Mouse (Mus musculus): ENCODE results near the gene Rbfox3.
"Not testable (repeated sequence)": the region's sequence is repeated elsewhere in the genome, so short reads cannot be mapped to it uniquely, and the experiment has no call there.

Rbfox3 gene

GRCm38 (mm10) chr11:118813942-118814341, 97.5 kb downstream of the Rbfox3 start:
- no peak for DNase-seq (ENCODE audit: low spot score)

GRCm38 (mm10) chr11:118811404-118811803, 100.0 kb downstream of the Rbfox3 start:
- no peak for DNase-seq (ENCODE audit: low spot score)

- no peak for DNase-seq (ENCODE audit: low spot score)
These were observed 103.9 kb downstream of the Rbfox3 start for GRCm38 (mm10) chr11:118807511-118807910.

DNA sequence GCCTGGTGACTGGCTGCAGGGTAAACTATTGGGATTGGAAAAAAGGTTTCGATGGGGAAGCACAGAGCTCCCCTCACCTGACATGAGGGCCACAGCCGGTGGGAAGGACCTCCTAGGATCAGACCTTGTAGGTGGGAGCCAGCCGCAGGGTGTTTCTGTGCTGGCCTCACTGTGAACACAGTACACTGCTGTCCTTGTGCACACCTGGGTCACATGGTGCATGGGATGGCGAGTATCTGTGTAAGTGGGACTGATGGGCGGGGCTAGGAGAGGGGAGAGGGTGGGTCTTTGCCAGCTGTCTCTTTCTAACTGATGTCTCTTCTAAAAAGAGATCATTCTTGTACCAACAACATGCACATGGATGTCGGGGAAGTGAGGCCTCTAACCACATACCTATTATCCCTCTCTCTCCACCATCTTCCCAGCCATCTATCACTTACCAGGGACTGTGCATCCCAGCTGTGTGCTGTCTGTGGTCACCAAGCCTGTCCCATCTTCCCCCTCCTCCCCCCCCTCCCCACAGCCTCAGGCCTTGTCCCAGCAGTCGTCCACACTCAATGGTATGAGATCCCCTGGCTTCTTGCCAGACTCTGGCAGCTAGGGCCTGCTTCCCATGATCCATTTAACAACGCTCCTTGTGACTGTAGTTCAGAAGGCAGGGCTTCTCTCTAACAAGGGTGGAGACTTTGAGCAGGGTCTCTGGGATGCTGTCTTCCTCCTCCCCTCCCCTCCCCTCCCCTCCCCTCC, 116.4 kb downstream of the Rbfox3 start:
- no peak for DNase-seq (ENCODE audit: low spot score)

- no peak for DNase-seq (ENCODE audit: low spot score)
These were observed 117.8 kb downstream of the Rbfox3 start for GRCm38 (mm10) chr11:118793639-118794021.

DNA sequence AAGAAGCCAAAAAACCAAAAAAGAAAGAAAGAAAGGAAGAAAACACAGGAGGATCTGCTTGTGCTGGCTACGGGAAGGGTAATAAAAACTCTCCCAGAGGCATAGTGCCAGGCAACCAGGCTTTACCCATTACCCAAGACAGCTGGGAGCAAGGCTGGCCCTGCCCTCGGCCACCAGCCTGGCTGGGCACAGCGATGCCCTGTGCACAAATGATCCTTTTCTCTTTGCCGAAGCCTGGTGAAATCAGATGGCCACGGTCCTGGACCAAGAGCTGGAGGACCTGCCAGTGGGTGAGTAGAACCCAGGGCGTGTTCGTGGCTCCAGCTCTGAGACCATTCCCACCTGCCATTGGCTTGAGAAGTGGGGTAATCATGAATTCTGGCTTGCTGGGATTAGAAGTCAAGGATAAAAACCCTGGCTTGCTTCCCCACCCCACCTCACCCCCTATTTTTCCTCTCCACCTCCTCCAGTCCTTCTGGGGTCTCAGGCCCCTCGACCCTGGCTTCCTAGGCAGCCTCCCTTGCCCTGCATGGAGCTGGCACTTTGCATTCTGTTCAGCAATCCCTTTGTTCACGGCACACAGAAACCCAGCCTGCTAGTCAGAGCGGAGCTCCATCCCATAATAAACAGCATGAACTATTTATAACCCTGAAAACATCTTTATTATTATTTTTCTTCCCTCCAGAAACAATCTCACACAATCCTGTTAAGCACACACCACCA, 118.3 kb downstream of the Rbfox3 start:
- DNase-seq (ENCODE audit: low spot score): no peak

GRCm38 (mm10) chr11:118792163-118792915, 119.1 kb downstream of the Rbfox3 start:
- no peak for DNase-seq (ENCODE audit: low spot score)

- DNase-seq (ENCODE audit: low spot score): no peak
These were observed 120.0 kb downstream of the Rbfox3 start for GRCm38 (mm10) chr11:118791391-118791790.

GRCm38 (mm10) chr11:118788091-118788490, 123.3 kb downstream of the Rbfox3 start:
- no peak for DNase-seq (ENCODE audit: low spot score)

DNA sequence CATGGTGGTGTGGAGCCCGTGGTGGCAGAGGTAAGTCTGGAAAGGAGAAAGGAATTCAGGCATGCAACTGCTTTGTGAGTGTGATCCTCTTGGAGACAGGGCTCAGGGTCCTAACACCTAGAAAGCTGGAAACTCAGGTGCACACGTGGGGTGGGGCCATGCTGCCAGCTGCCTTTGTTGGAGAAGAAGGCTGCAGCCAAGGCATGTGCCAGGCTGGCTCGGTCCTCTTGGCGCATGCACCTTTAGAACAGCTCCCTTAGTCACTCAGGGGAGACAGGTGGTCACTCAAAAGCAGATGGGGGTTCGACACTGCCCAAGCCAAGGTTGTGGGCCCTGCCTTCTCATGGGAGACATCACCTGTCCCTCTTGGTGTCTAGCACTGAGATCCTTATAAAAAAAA, 128.7 kb downstream of the Rbfox3 start:
- no peak for DNase-seq (ENCODE audit: low spot score)

GRCm38 (mm10) chr11:118775753-118776152, 135.6 kb downstream of the Rbfox3 start:
- DNase-seq (ENCODE audit: low spot score): no peak

- not testable (repeated sequence) for DNase-seq (ENCODE audit: low spot score)
These were observed 136.6 kb downstream of the Rbfox3 start for GRCm38 (mm10) chr11:118774777-118775176.

DNA sequence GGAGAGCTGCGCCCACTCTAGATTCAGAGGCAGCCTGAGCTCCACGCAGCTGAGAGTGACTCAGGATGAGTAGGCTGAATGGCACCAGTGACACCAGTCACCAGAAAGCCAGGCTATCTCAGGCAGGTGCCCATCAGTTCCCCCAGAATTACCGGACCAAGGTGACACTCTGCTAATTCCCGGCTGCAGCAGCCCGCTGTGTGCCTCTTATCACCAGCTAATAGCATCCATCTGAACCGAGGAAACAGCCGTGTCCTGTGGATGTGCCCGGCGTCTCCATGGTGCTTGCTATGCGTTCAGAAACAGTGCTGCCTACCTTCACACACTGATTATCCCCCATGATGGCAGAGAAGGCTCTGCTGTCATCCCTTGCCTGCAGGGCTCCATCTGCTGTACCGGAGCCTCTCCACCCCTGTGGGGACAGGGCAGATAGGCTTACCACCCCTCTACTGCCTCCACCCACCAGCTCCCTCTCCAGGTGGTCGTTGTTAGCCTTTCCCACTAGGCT, 138.3 kb downstream of the Rbfox3 start:
- DNase-seq (ENCODE audit: low spot score): no peak

GRCm38 (mm10) chr11:118771358-118771757, 140.0 kb downstream of the Rbfox3 start:
- no peak for DNase-seq (ENCODE audit: low spot score)

GRCm38 (mm10) chr11:118770789-118771188, 140.6 kb downstream of the Rbfox3 start:
- DNase-seq (ENCODE audit: low spot score): no peak

DNA sequence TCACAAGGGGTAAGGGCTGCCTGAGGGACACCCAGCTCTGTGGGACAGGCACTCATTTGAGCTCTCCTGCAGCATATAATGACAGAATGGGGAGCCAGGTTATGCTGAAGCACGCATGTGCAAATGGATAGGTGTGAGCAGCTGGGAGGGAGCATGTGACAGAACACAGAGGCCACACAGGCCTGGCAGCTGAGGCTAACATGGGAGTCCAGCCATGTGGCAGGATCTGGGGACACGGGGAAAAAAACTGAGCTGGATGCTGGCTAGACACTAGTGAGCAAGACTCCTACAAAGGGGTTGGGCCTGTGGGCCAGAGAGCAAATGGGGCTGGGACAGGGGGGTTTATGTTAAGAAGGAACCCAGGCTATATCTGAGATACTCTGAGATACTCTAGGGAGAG, 141.9 kb downstream of the Rbfox3 start:
- DNase-seq (ENCODE audit: low spot score): no peak

DNA sequence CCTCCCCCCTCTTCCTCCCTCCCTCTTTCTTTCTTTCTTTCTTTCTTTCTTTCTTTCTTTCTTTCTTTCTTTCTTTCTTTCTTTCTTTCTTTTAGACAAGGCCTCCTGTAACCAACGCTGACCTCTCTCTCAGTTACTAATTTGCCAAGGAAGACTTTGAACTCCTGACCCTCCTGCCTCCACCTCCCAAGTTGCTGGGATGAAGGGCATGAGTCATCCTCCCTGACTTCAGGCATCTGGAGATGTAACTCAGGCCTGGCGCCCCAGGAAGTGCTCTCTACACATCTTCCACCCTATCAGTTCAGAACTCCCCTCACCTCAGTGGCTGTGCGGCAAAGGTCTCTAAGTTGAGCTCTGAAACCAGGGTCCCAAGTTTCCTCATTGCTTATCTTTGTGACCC, 143.0 kb downstream of the Rbfox3 start:
- DNase-seq (ENCODE audit: low spot score): no peak

DNA sequence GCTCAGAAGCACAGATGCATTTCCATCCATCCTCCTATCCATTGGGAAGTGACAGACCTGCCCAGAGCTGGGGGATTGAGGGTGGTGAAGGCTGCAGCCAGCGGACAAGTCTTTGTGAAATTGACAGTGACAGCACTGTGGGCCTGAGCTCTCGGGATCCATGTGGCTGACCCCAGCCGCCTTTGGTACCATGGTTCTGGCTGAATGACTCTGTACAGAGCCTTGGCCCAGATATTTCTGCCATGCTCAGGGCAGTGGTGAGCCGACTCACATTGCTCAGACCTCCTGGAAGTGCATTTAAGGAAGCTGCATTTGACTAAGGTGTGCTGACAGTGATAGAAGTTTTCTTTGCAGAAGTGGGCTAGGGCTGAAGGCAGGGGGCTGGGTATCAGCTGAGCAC, 144.0 kb downstream of the Rbfox3 start:
- DNase-seq (ENCODE audit: low spot score): no peak

DNA sequence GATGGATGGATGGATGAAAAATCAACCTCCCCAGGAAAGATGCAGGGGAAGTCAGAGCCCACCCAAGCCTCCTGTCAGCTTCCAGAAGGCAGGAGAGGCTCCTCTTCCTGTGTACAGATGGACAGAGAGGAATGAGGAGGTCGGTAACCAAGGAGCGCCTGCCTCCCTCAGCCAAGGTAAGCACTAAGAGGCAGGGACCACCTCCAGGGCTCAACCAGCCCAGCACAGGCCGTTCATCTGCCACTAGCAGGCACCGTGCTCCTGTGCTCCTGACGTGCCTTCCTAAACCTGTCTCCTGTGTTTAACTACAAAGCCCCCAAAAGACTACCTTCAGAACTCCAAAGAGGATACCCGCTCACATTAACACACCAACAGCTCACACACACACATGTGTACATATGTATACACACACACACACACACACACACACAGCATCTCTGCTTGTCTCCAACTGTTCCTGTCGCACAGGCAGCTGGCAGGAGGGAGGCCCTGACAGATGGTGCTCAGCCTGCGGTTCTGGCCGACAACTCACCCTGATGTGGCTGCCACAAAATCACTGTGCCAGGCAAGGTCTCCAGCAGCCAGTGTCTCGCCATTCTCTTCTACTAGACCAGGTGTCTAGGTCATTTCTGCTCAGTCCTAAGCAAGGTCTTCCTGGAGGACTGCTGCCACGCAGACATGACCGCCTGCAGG, 151.0 kb downstream of the Rbfox3 start:
- DNase-seq (ENCODE audit: low spot score): no peak

GRCm38 (mm10) chr11:118759228-118759627, 152.2 kb downstream of the Rbfox3 start:
- DNase-seq (ENCODE audit: low spot score): no peak

DNA sequence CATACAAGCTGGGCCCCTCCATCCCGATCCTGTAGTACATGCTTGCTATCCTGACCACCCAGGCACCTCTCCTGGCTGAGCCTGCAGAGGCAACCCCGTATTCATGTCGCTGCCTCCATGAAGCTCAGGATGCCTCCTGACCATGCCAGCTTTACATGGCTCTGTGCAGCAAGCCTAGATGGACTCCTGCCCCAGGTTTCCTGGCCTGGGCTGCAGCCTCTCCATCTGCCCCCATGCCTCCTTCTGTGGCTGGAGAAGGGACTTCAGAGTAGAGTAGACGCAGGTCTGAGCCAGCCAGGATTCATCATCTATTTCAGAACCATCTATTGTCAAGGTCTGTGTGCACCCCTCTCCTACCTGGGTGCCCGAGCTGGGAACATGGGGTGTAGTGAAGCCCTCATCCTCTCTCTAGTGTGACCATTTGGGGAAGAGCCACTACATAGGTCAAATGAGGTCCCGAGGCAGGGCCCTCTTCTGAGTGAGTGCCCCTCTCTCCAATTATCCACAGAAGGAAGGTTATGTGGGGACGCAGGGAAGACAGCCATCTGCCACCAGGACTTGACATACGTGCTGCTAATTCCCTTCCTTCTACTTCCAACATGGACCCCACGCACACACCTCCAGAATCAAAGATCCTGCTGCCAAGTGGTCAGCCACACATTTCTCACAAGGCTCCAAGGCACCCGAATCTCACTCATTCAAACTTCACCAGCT, 153.0 kb downstream of the Rbfox3 start:
- no peak for DNase-seq (ENCODE audit: low spot score)

Data from urinary bladder, postnatal 25 days (tissue).